Comparison of ENCODE assay signal across 19 mouse cellular contexts in genomic region chr17:28988996-28989395, GRCm38 (mm10). TPM values are rescaled to one million over a fixed set of nuclear protein-coding genes. Genes with fewer than 3 reads are reported as not detected.
"Had no signal": no experiment of that assay in that cellular context is flagged by ENCODE, and none has a peak within 500 bp of the region (broad histone marks: within the 10 kb centered on the region; RNA-seq: fewer than 3 reads in every experiment).

No protein-coding gene starts in this region.

- DNase-seq: cerebellum, adult 9-11 months; cerebellum, postnatal 10 days; cerebellum, postnatal 14 days; cerebellum, postnatal 25 days; cerebellum, postnatal 36 days; embryo, embryonic 11 days; forebrain, postnatal 0 days; gastrocnemius, adult 2 months; gastrocnemius, postnatal 10 days; gastrocnemius, postnatal 14 days; gastrocnemius, postnatal 25 days; gastrocnemius, postnatal 36 days; heart, adult 18-20 months; heart, adult 2 months had no signal

RNA-seq across cellular contexts. Expression of gene Pxt1, which starts 45.4 kb away (rescaled TPM):
- total RNA-seq: common myeloid progenitor, adult 5-6 weeks; forebrain, postnatal 0 days; gastrocnemius, adult 18-20 months; gastrocnemius, adult 2 months; gastrocnemius, adult 8-10 months; gastrocnemius, postnatal 10 days; gastrocnemius, postnatal 14 days; gastrocnemius, postnatal 25 days; gastrocnemius, postnatal 36 days; gastrocnemius, postnatal 4 days; granulocyte monocyte progenitor cell, adult 5-6 weeks; heart, adult 18-20 months had no signal
